In genomic region chr9:71213636-71214035, GRCm38 (mm10) we compare ENCODE assay signal across 24 mouse cellular contexts. TPM values are rescaled to one million over a fixed set of nuclear protein-coding genes. Genes with fewer than 3 reads are reported as not detected.
DNase-seq lines count a peak whose midpoint lies in the region; ATAC-seq and TF ChIP-seq lines count a peak whose summit lies in the region.
"Had no signal": no experiment of that assay in that cellular context is flagged by ENCODE, and none has a peak within 500 bp of the region (broad histone marks: within the 10 kb centered on the region; RNA-seq: fewer than 3 reads in every experiment).

No protein-coding gene starts in this region.

- H3K27me3 ChIP-seq in testis, adult 2 months (ENCODE audit: control insufficient read depth, insufficient read depth, low read length) = no peaks in the 10 kb centered on the region
- H3K27me3 ChIP-seq in liver, embryonic 11.5 days (replicated peaks; ENCODE audit: control insufficient read depth, insufficient read depth, low read length) = peaks cover 44% of the 10 kb centered on the region

- TF ChIP-seq POLR2A in lung, adult 2 months (IDR thresholded peaks at IDR 0.05; ENCODE audit: borderline replicate concordance, extremely low read depth, low read depth, low read length) = no peak
- no peak for TF ChIP-seq POLR2A in testis, adult 2 months (IDR thresholded peaks at IDR 0.05; ENCODE audit: control insufficient read depth, low read depth, low read length)

- no peaks in the 10 kb centered on the region for H3K36me3 ChIP-seq in testis, adult 2 months (ENCODE audit: control insufficient read depth, insufficient read depth, low read length)
- H3K36me3 ChIP-seq in liver, embryonic 11.5 days (ENCODE audit: control insufficient read depth, insufficient read depth, low read length) = no peaks in the 10 kb centered on the region
- H3K36me3 ChIP-seq: forebrain, embryonic 10.5 days; heart, embryonic 13.5 days; midbrain, embryonic 10.5 days had no signal

- no peaks in the 10 kb centered on the region for H3K9me3 ChIP-seq in liver, embryonic 11.5 days (ENCODE audit: control insufficient read depth, low read length)
- H3K9me3 ChIP-seq: forebrain, embryonic 10.5 days; heart, embryonic 13.5 days; midbrain, embryonic 10.5 days had no signal

- H3K4me2 ChIP-seq in liver, embryonic 11.5 days = no peak overlapping the region
- H3K4me2 ChIP-seq: heart, embryonic 13.5 days; hindbrain, embryonic 14.5 days had no signal

- peak; percentile 78 for ATAC-seq in megakaryocyte, adult 5-6 weeks (ENCODE audit: poor library complexity, severe bottlenecking)
- no peak for ATAC-seq in liver, embryonic 11.5 days (replicated peaks; ENCODE audit: low FRiP score)
- ATAC-seq: forebrain, embryonic 16.5 days; midbrain, embryonic 16.5 days had no signal

- no peak overlapping the region for H3K27ac ChIP-seq in testis, adult 2 months (ENCODE audit: control insufficient read depth, insufficient read depth, low read depth, low read length)
- no peak overlapping the region for H3K27ac ChIP-seq in liver, embryonic 11.5 days (ENCODE audit: low read depth, low read length)
- H3K27ac ChIP-seq: forebrain, embryonic 10.5 days; heart, embryonic 13.5 days; hindbrain, embryonic 14.5 days; layer of hippocampus, adult 2 months; liver, embryonic 14.5 days; midbrain, embryonic 10.5 days had no signal

- TF ChIP-seq CTCF in lung, adult 2 months (IDR thresholded peaks at IDR 0.05; ENCODE audit: insufficient read depth, low read length) = no peak
- TF ChIP-seq CTCF in testis, adult 2 months (IDR thresholded peaks at IDR 0.05; ENCODE audit: control insufficient read depth, insufficient read depth, insufficient replicate concordance, low read depth, low read length) = no peak

- WGBS in lung, adult 2 months = 27% methylated on average over 4 of the region's 4 CpGs
- WGBS in liver, embryonic 11.5 days = 14% methylated on average over 4 of the region's 4 CpGs

- H3K4me1 ChIP-seq in lung, adult 2 months (ENCODE audit: control insufficient read depth, insufficient read depth, low read length) = no peaks in the 10 kb centered on the region
- peaks cover 7% of the 10 kb centered on the region for H3K4me1 ChIP-seq in testis, adult 2 months (ENCODE audit: control insufficient read depth, insufficient read depth, low read length)
- H3K4me1 ChIP-seq in liver, embryonic 11.5 days (replicated peaks; ENCODE audit: control insufficient read depth, insufficient read depth, low read length) = peaks cover 8% of the 10 kb centered on the region

- DNase-seq in lung, adult 2 months = peak; percentile 3
- DNase-seq in lung, postnatal 14 days = no peak
- no peak for DNase-seq in testis, postnatal 10 days (ENCODE audit: low spot score)
- DNase-seq in MN1 (ENCODE audit: low spot score) = no peak
- no peak for DNase-seq in liver, embryonic 11.5 days (ENCODE audit: low spot score)
- DNase-seq: adrenal gland, postnatal 25 days; cerebellum, adult 8-10 months; cerebellum, postnatal 36 days; gastrocnemius, postnatal 10 days; heart, postnatal 4 days; kidney, adult 8-10 months; kidney, postnatal 25 days; layer of hippocampus, postnatal 36 days; right cerebral cortex, postnatal 14 days had no signal

- no peak overlapping the region for H3K9ac ChIP-seq in liver, embryonic 11.5 days (ENCODE audit: low read depth, low read length)
- H3K9ac ChIP-seq: heart, embryonic 13.5 days; hindbrain, embryonic 14.5 days; liver, embryonic 14.5 days had no signal

- no peak overlapping the region for H3K4me3 ChIP-seq in lung, adult 2 months (replicated peaks; ENCODE audit: extremely low read depth, low read depth, low read length)
- peak overlapping the region; percentile 3; the same call in 1 of the 2 replicates for H3K4me3 ChIP-seq in testis, adult 2 months (ENCODE audit: control insufficient read depth, low read depth, low read length)
- H3K4me3 ChIP-seq in liver, embryonic 11.5 days (ENCODE audit: low read depth, low read length) = no peak overlapping the region
- H3K4me3 ChIP-seq: forebrain, embryonic 10.5 days; heart, embryonic 13.5 days; layer of hippocampus, adult 2 months; midbrain, embryonic 10.5 days had no signal

RNA-seq across cellular contexts. Expression of gene Aldh1a2, which starts 2.0 kb away (rescaled TPM):
- polyA plus RNA-seq in lung, adult 2 months (2012; rRNA removed) = 12.8 and 13.5 TPM in 2 replicates
- polyA plus RNA-seq in testis, adult 2 months (2012; rRNA removed) = 62.1 and 62.3 TPM in 2 replicates
- total RNA-seq in megakaryocyte, adult 5-6 weeks (2015) = 0.11 TPM in 1 of 2 replicates, not detected in the other
- 0.08 and 0.11 TPM in 2 replicates for total RNA-seq in megakaryocyte, adult 5-6 weeks (2017)
- 19.6 and 24.3 TPM in 2 replicates for polyA plus RNA-seq in liver, embryonic 11.5 days (2014; fragmentation: Nextera tagmentation; extraction: Ambion mirVana)

RNA-seq across cellular contexts. Expression of gene Aqp9, which starts 45.2 kb away (rescaled TPM):
- 0.62 and 1.8 TPM in 2 replicates for polyA plus RNA-seq in lung, adult 2 months (2012; rRNA removed)
- polyA plus RNA-seq in testis, adult 2 months (2012; rRNA removed) = 32.9 and 35.1 TPM in 2 replicates
- total RNA-seq in megakaryocyte, adult 5-6 weeks (2015) = 12.4 and 15.5 TPM in 2 replicates
- total RNA-seq in megakaryocyte, adult 5-6 weeks (2017) = 13.0 and 16.7 TPM in 2 replicates
- 13.6 and 15.2 TPM in 2 replicates for polyA plus RNA-seq in liver, embryonic 11.5 days (2014; fragmentation: Nextera tagmentation; extraction: Ambion mirVana)
- polyA plus RNA-seq: forebrain, embryonic 10.5 days had no signal
